Mouse (Mus musculus) liver, adult 2 months (tissue): Measurements from ENCODE around the gene Grap. TPM values are rescaled to one million over a fixed set of nuclear protein-coding genes. Genes with fewer than 3 reads are reported as not detected.

ENCODE experiments used
- DNase-seq: peaks from one replicate; pipeline ENCODE4 v3.0.0-alpha.2; 2011; ENCODE audit warnings: low read depth, low spot score; ENCODE audit errors: extremely low read depth
- H3K27ac ChIP-seq: fragments of 200-500 bp; replicated peaks from 2 replicates; pipeline ENCODE4 v1.5.1; 2012; ENCODE audit warnings: low read depth, mild to moderate bottlenecking, control low read depth, inconsistent platforms, low read length; ENCODE audit not compliant: insufficient read depth
- H3K27me3 ChIP-seq: fragments of 200-500 bp; 2 replicates; pipeline ENCODE4 v1.6.1; 2012; ENCODE audit warnings: mild to moderate bottlenecking, moderate library complexity, low read length, inconsistent platforms; ENCODE audit not compliant: control insufficient read depth, insufficient read depth
- H3K36me3 ChIP-seq: fragments of 200-500 bp; 2 replicates; pipeline ENCODE4 v1.6.1; 2012; ENCODE audit warnings: low read length, inconsistent platforms; ENCODE audit not compliant: control insufficient read depth, insufficient read depth
- H3K4me1 ChIP-seq: fragments of 200-500 bp; 2 replicates; pipeline ENCODE4 v1.6.1; 2011; ENCODE audit warnings: low read length; ENCODE audit not compliant: control insufficient read depth, insufficient read depth
- H3K4me3 ChIP-seq: fragments of 200-500 bp; 2 replicates; pipeline ENCODE4 v1.5.1; 2011; ENCODE audit warnings: low read depth, mild to moderate bottlenecking, control low read depth, low read length, moderate library complexity; ENCODE audit not compliant: insufficient read depth
- H3K79me2 ChIP-seq: fragments of 200-500 bp; 2 replicates; pipeline ENCODE4 v1.6.1; 2012; ENCODE audit warnings: inconsistent platforms, mild to moderate bottlenecking, low read length, moderate library complexity; ENCODE audit not compliant: control insufficient read depth, insufficient read depth
- H3K9ac ChIP-seq: fragments of 200-500 bp; 2 replicates; pipeline ENCODE4 v1.6.1; 2012; ENCODE audit warnings: low read depth, mild to moderate bottlenecking, control low read depth, inconsistent platforms, low read length
- CTCF ChIP-seq: fragments of 200-500 bp; IDR thresholded peaks from 2 replicates; pipeline ENCODE4 v1.5.1; 2011; ENCODE audit warnings: low read depth, low read length, control low read depth
- POLR2A ChIP-seq: fragments of 200-500 bp; IDR thresholded peaks from 2 replicates; pipeline ENCODE4 v1.6.1; 2011; ENCODE audit warnings: low read length, control low read depth; ENCODE audit not compliant: insufficient read depth; ENCODE audit errors: extremely low read depth
- WGBS: fragments of 180-500 bp; shearing (Covaris S2); methylation state at CpG from one replicate; pipeline ENCODE4 v1.1.7; 2018; 5-methylcytosine and 5-hydroxymethylcytosine counted together
- polyA plus RNA-seq: library from polyadenylated mRNA; depleted of rRNA; stranded (reverse); fragments of >200 nt; gene quantifications from 2 replicates; pipeline ENCODE4 v1.2.3, GENCODE M21; 2012
- total RNA-seq: library from RNA; depleted of rRNA; stranded (reverse); fragments of >200 nt; gene quantifications from 2 replicates; pipeline ENCODE4 v1.2.3, GENCODE M21; 2014

Grap gene
- total and polyA plus RNA-seq, 2 experiments: 3.4 to 3.8 TPM

- Histone ChIP-seq H3K4me3 (no peak overlapping the region), H3K27me3 (no peaks in the 10 kb centered on the region), H3K79me2 (no peaks in the 10 kb centered on the region), H3K27ac (no peak overlapping the region), H3K4me1 (no peaks in the 10 kb centered on the region), H3K36me3 (no peaks in the 10 kb centered on the region), H3K9ac (no peak overlapping the region)
- no peak for DNase-seq
- TF ChIP-seq POLR2A (no peak), CTCF (no peak)
- 83% methylated on average over 4 of the region's 4 CpGs for WGBS
Measured at GRCm38 (mm10) chr11:61677709-61678108, 24.6 kb downstream of the Grap start.

GRCm38 (mm10) chr11:61679091-61679866, 26.2 kb downstream of the Grap start:
- TF ChIP-seq CTCF (no peak), POLR2A (no peak)
- Histone ChIP-seq H3K27ac (no peak overlapping the region), H3K27me3 (no peaks in the 10 kb centered on the region), H3K4me1 (0 out of 2 replicates have a peak, but pooled peaks cover 4% of the 10 kb centered on the region), H3K4me3 (no peak overlapping the region), H3K9ac (no peak overlapping the region), H3K36me3 (no peaks in the 10 kb centered on the region), H3K79me2 (no peaks in the 10 kb centered on the region)
- WGBS: 84% methylated on average over 4 of the region's 4 CpGs
- DNase-seq: no peak

GRCm38 (mm10) chr11:61683907-61684731, 31.1 kb downstream of the Grap start, which contains the start of gene Fam83g:
Fam83g (plus strand) TSS chr11:61684091.
- peaks cover 2% of the 10 kb centered on the region; the same call in 1 of the 2 replicates for H3K79me2 ChIP-seq
- peak within 1 kb of the TSS; percentile 37; the same call in 1 of the 2 replicates for H3K27ac ChIP-seq
- peak; percentile 58 for DNase-seq
- H3K36me3 ChIP-seq: no peaks in the 10 kb centered on the region
- peaks cover 4% of the 10 kb centered on the region; the same call in 1 of the 2 replicates for H3K4me1 ChIP-seq
- H3K4me3 ChIP-seq: peak within 1 kb of the TSS; percentile 85
- peak within 1 kb of the TSS; percentile 80 for H3K9ac ChIP-seq
- WGBS: 4% methylated on average over 76 of the region's 76 CpGs
- TF ChIP-seq POLR2A (0 out of 2 replicates have a peak, but pooled peaks have one; percentile 3), CTCF (no peak)
- H3K27me3 ChIP-seq: no peaks in the 10 kb centered on the region

GRCm38 (mm10) chr11:61685119-61685725, 32.2 kb downstream of the Grap start:
- no peak for TF ChIP-seq POLR2A
- TF ChIP-seq CTCF: no peak
- no peak overlapping the region for H3K27ac ChIP-seq
- WGBS: 92% methylated on average over 8 of the region's 8 CpGs
- H3K27me3 ChIP-seq: no peaks in the 10 kb centered on the region
- H3K4me3 ChIP-seq: no peak overlapping the region
- H3K9ac ChIP-seq: no peak overlapping the region
- H3K79me2 ChIP-seq: peaks cover 2% of the 10 kb centered on the region; the same call in 1 of the 2 replicates
- DNase-seq: no peak
- H3K4me1 ChIP-seq: peaks cover 4% of the 10 kb centered on the region; the same call in 1 of the 2 replicates
- no peaks in the 10 kb centered on the region for H3K36me3 ChIP-seq

- Histone ChIP-seq H3K4me3 (no peak overlapping the region), H3K4me1 (peaks cover 4% of the 10 kb centered on the region; the same call in 1 of the 2 replicates), H3K36me3 (no peaks in the 10 kb centered on the region), H3K79me2 (peaks cover 2% of the 10 kb centered on the region; the same call in 1 of the 2 replicates), H3K27me3 (no peaks in the 10 kb centered on the region), H3K27ac (no peak overlapping the region), H3K9ac (no peak overlapping the region)
- WGBS: 78% methylated on average over 2 of the region's 2 CpGs
- TF ChIP-seq POLR2A (no peak), CTCF (no peak)
- DNase-seq: no peak
Measured at GRCm38 (mm10) chr11:61686141-61686540, 33.1 kb downstream of the Grap start.
